Mouse (Mus musculus): ENCODE measurements at regions not wholly inside any gene's neighbourhood (a gene's known extent, or its start where the extent isn't known, plus 50 kb on each side); places are given as distances from the start of the nearest gene placed in this dataset.

DNA sequence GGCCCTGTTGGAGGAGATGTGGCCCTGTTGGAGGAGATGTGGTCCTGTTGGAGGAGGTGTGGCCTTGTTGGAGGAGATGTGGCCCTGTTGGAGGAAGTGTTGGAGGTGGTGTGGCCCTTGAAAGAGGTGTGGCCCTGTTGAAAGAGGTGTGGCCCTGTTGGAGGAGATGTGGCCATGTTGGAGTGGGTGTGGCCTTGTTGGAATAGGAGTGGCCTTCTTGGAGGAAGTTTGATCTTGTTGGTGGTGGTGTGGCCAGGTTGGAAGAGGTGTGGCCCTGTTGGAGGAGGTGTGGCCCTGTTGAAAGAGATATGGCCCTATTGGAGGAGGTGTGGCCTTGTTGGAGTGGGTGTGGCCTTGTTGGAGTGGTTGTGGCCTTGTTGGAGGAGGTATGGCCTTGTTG lies 220.3 kb downstream of the Cryba4 start:
- TF ChIP-seq CTCF (conservative IDR thresholded peaks at IDR 0.05; ENCODE audit: insufficient read depth, insufficient read length, low read depth, low read length) (no peak), POLR2A (IDR thresholded peaks at IDR 0.05; ENCODE audit: low read depth, low read length) (no peak)

Data from kidney, adult 2 months (tissue).